Mouse (Mus musculus): Measurements from ENCODE around the gene Vasp.

DNA sequence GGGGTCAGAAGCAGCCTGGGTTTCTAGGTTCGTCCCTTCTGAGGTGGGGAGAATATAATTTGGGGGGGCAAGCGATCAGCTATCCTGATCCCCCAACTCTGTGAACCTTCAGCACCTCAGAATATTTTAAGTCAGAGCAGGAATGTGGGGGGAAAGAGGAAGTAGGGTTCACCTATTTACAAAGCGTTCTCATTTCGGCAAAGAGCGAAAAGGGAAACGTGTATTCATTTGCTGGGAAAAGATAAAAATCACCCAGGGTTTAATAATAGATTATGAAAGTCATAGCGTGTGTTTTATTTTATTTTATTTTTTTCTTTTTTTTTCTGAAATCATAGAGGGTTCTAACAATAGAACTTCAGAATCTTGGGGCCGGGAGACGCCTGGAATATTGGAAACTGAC is 56.7 kb downstream of the Vasp start:
- TF ChIP-seq POLR2A (IDR thresholded peaks at IDR 0.05; ENCODE audit: low read depth, low read length) (no peak), CTCF (IDR thresholded peaks at IDR 0.05; ENCODE audit: borderline replicate concordance, insufficient read depth, low read length) (no peak)
